Mouse (Mus musculus): ENCODE measurements around the gene Myo5a. TPM values are rescaled to one million over a fixed set of nuclear protein-coding genes. Genes with fewer than 3 reads are reported as not detected.
"Not testable (repeated sequence)": the region's sequence is repeated elsewhere in the genome, so short reads cannot be mapped to it uniquely, and the experiment has no call there.

Myo5a gene
- polyA plus RNA-seq, 1 experiment from 2014 or later = 16.1 TPM

GRCm38 (mm10) chr9:75243730-75244406 is 173.1 kb downstream of the Myo5a start:
- H3K4me2 ChIP-seq = no peak overlapping the region
- no peaks in the 10 kb centered on the region for H3K9me3 ChIP-seq (replicated peaks)
- peak; percentile 69; the same call in 1 of the 2 replicates for ATAC-seq (replicated peaks; ENCODE audit: low FRiP score)
- no peaks in the 10 kb centered on the region for H3K27me3 ChIP-seq
- no peaks in the 10 kb centered on the region; the same call in 1 of the 2 replicates for H3K36me3 ChIP-seq
- no peak overlapping the region for H3K9ac ChIP-seq
- 20% methylated on average over 5 of the region's 5 CpGs for WGBS
- no peak overlapping the region for H3K4me3 ChIP-seq (replicated peaks)
- H3K4me1 ChIP-seq = no peaks in the 10 kb centered on the region
- no peak overlapping the region for H3K27ac ChIP-seq

- H3K4me1 ChIP-seq = no peaks in the 10 kb centered on the region
- no peaks in the 10 kb centered on the region for H3K9me3 ChIP-seq (replicated peaks)
- no peak overlapping the region for H3K27ac ChIP-seq
- 73% methylated on average over 4 of the region's 4 CpGs for WGBS
- H3K4me3 ChIP-seq (replicated peaks) = no peak overlapping the region
- H3K36me3 ChIP-seq = no peaks in the 10 kb centered on the region; the same call in 1 of the 2 replicates
- H3K4me2 ChIP-seq = no peak overlapping the region
- H3K9ac ChIP-seq = no peak overlapping the region
- no peak for ATAC-seq (replicated peaks; ENCODE audit: low FRiP score)
- H3K27me3 ChIP-seq = no peaks in the 10 kb centered on the region
These were observed 173.7 kb downstream of the Myo5a start for GRCm38 (mm10) chr9:75244527-75244926.

GRCm38 (mm10) chr9:75246080-75246930 is 175.5 kb downstream of the Myo5a start:
- H3K27me3 ChIP-seq = no peaks in the 10 kb centered on the region
- 88% methylated on average over 13 of the region's 13 CpGs for WGBS
- H3K9me3 ChIP-seq (replicated peaks) = no peaks in the 10 kb centered on the region
- H3K4me3 ChIP-seq (replicated peaks) = no peak overlapping the region
- no peak overlapping the region for H3K27ac ChIP-seq
- no peak overlapping the region for H3K9ac ChIP-seq
- no peak overlapping the region for H3K4me2 ChIP-seq
- H3K4me1 ChIP-seq = no peaks in the 10 kb centered on the region
- ATAC-seq (replicated peaks; ENCODE audit: low FRiP score) = no peak
- H3K36me3 ChIP-seq = no peaks in the 10 kb centered on the region; the same call in 1 of the 2 replicates

- ATAC-seq (replicated peaks; ENCODE audit: low FRiP score) = no peak
- no peaks in the 10 kb centered on the region for H3K27me3 ChIP-seq
- H3K36me3 ChIP-seq = no peaks in the 10 kb centered on the region; the same call in 1 of the 2 replicates
- no peaks in the 10 kb centered on the region for H3K9me3 ChIP-seq (replicated peaks)
- H3K4me1 ChIP-seq = no peaks in the 10 kb centered on the region
- no peak overlapping the region for H3K27ac ChIP-seq
- no peak overlapping the region for H3K9ac ChIP-seq
- H3K4me2 ChIP-seq = no peak overlapping the region
- 82% methylated on average over 6 of the region's 6 CpGs for WGBS
- H3K4me3 ChIP-seq (replicated peaks) = no peak overlapping the region
These were observed 177.1 kb downstream of the Myo5a start for GRCm38 (mm10) chr9:75247870-75248269.

- Histone ChIP-seq H3K9ac (no peak overlapping the region), H3K4me3 (replicated peaks) (no peak overlapping the region), H3K4me2 (no peak overlapping the region), H3K9me3 (replicated peaks) (no peaks in the 10 kb centered on the region), H3K4me1 (no peaks in the 10 kb centered on the region), H3K36me3 (no peaks in the 10 kb centered on the region; the same call in 1 of the 2 replicates), H3K27me3 (no peaks in the 10 kb centered on the region), H3K27ac (no peak overlapping the region)
- ATAC-seq (replicated peaks; ENCODE audit: low FRiP score) = no peak
- WGBS = 70% methylated on average over 1 of the region's 1 CpGs
These were observed 177.5 kb downstream of the Myo5a start for GRCm38 (mm10) chr9:75248359-75248758.

- no peak for ATAC-seq (replicated peaks; ENCODE audit: low FRiP score)
- H3K9ac ChIP-seq = no peak overlapping the region
- no peaks in the 10 kb centered on the region for H3K9me3 ChIP-seq (replicated peaks)
- no peak overlapping the region for H3K27ac ChIP-seq
- no peaks in the 10 kb centered on the region; the same call in 1 of the 2 replicates for H3K36me3 ChIP-seq
- H3K4me2 ChIP-seq = no peak overlapping the region
- no peak overlapping the region for H3K4me3 ChIP-seq (replicated peaks)
- H3K27me3 ChIP-seq = no peaks in the 10 kb centered on the region
- H3K4me1 ChIP-seq = peaks cover 4% of the 10 kb centered on the region
These were observed 178.1 kb downstream of the Myo5a start for GRCm38 (mm10) chr9:75248874-75249273.

GRCm38 (mm10) chr9:75253158-75253557 is 182.3 kb downstream of the Myo5a start:
- WGBS = 74% methylated on average over 6 of the region's 6 CpGs
- ATAC-seq (replicated peaks; ENCODE audit: low FRiP score) = not testable (repeated sequence)

GRCm38 (mm10) chr9:75253766-75254165 is 183.0 kb downstream of the Myo5a start:
- no peaks in the 10 kb centered on the region for H3K9me3 ChIP-seq (replicated peaks)
- no peaks in the 10 kb centered on the region for H3K36me3 ChIP-seq
- WGBS = 45% methylated on average over 3 of the region's 3 CpGs
- peak overlapping the region; percentile 12; the same call in 1 of the 2 replicates for H3K4me2 ChIP-seq
- no peak for ATAC-seq (replicated peaks; ENCODE audit: low FRiP score)
- H3K27me3 ChIP-seq = no peaks in the 10 kb centered on the region
- H3K4me3 ChIP-seq (replicated peaks) = no peak overlapping the region
- H3K9ac ChIP-seq = no peak overlapping the region
- H3K27ac ChIP-seq = peak overlapping the region; percentile 69; the same call in 1 of the 2 replicates
- H3K4me1 ChIP-seq = peaks cover 41% of the 10 kb centered on the region

More at GRCm38 (mm10) chr9:75253158-75253557, 182.3 kb downstream of the Myo5a start:
- not testable (repeated sequence) for H3K36me3 ChIP-seq; H3K9me3 ChIP-seq (replicated peaks); H3K27ac ChIP-seq; H3K4me3 ChIP-seq (replicated peaks); H3K9ac ChIP-seq; H3K27me3 ChIP-seq; H3K4me2 ChIP-seq
- H3K4me1 ChIP-seq = peaks cover 41% of the 10 kb centered on the region

- Histone ChIP-seq H3K27ac (peak overlapping the region; percentile 69), H3K36me3 (no peaks in the 10 kb centered on the region), H3K4me1 (peaks cover 41% of the 10 kb centered on the region), H3K4me2 (peak overlapping the region; percentile 12; the same call in 1 of the 2 replicates), H3K9ac (no peak overlapping the region), H3K27me3 (no peaks in the 10 kb centered on the region), H3K4me3 (replicated peaks) (no peak overlapping the region), H3K9me3 (replicated peaks) (no peaks in the 10 kb centered on the region)
- ATAC-seq (replicated peaks; ENCODE audit: low FRiP score) = peak; percentile 89
- 20% methylated on average over 13 of the region's 13 CpGs for WGBS
These were observed 183.6 kb downstream of the Myo5a start for GRCm38 (mm10) chr9:75254196-75254955.

GRCm38 (mm10) chr9:75255820-75256545 is 185.2 kb downstream of the Myo5a start:
- 63% methylated on average over 14 of the region's 14 CpGs for WGBS
- Histone ChIP-seq H3K27ac (peak overlapping the region; percentile 72), H3K27me3 (no peaks in the 10 kb centered on the region), H3K4me1 (peaks cover 45% of the 10 kb centered on the region), H3K9ac (no peak overlapping the region), H3K4me3 (replicated peaks) (no peak overlapping the region), H3K36me3 (no peaks in the 10 kb centered on the region), H3K4me2 (no peak overlapping the region), H3K9me3 (replicated peaks) (no peaks in the 10 kb centered on the region)
- ATAC-seq (replicated peaks; ENCODE audit: low FRiP score) = peak; percentile 63

- ATAC-seq (replicated peaks; ENCODE audit: low FRiP score) = no peak
- WGBS = 75% methylated on average over 4 of the region's 4 CpGs
- Histone ChIP-seq H3K36me3 (no peaks in the 10 kb centered on the region), H3K4me1 (peaks cover 49% of the 10 kb centered on the region), H3K27me3 (no peaks in the 10 kb centered on the region), H3K4me2 (no peak overlapping the region), H3K27ac (no peak overlapping the region), H3K4me3 (replicated peaks) (no peak overlapping the region), H3K9ac (no peak overlapping the region), H3K9me3 (replicated peaks) (no peaks in the 10 kb centered on the region)
These were observed 188.0 kb downstream of the Myo5a start for GRCm38 (mm10) chr9:75258792-75259191.

Measured in kidney, embryonic 15.5 days (tissue).